Mouse (Mus musculus) adrenal gland, postnatal 14 days (tissue): Measurements from ENCODE around the gene Gm3336. TPM values are rescaled to one million over a fixed set of nuclear protein-coding genes. Genes with fewer than 3 reads are reported as not detected.

Experiments used
- DNase-seq: peaks from one replicate; pipeline ENCODE4 v3.0.0; 2021; ENCODE audit warnings: mixed read lengths
- long read RNA-seq, 2 experiments: library from polyadenylated mRNA; stranded (forward); transcript quantifications; one replicate each; pipeline ENCODE4 v2.0.0; 2021
- total RNA-seq: library from RNA; stranded (reverse); gene quantifications from 2 replicates; pipeline ENCODE4 v1.2.3, GENCODE M21; 2021

Gene Gm3336
- 0.70 TPM in 1 of 2 replicates, not detected in the other for total RNA-seq
- long read RNA-seq, experiment 1, partial matches to known transcripts = 0 of 1 reads
- long read RNA-seq, experiment 1, other reads (novel, unspliced or antisense) = 1 of 1 reads
- long read RNA-seq, experiment 2, partial matches to known transcripts = 0 of 2 reads
- long read RNA-seq, experiment 2, other reads (novel, unspliced or antisense) = 2 of 2 reads

- DNase-seq = peak; percentile 77
Measured at GRCm38 (mm10) chr8:70718297-70718696, at the start of gene Gm3336. Gene Gm3336, plus strand, starts transcription at chr8:70718543.

DNA sequence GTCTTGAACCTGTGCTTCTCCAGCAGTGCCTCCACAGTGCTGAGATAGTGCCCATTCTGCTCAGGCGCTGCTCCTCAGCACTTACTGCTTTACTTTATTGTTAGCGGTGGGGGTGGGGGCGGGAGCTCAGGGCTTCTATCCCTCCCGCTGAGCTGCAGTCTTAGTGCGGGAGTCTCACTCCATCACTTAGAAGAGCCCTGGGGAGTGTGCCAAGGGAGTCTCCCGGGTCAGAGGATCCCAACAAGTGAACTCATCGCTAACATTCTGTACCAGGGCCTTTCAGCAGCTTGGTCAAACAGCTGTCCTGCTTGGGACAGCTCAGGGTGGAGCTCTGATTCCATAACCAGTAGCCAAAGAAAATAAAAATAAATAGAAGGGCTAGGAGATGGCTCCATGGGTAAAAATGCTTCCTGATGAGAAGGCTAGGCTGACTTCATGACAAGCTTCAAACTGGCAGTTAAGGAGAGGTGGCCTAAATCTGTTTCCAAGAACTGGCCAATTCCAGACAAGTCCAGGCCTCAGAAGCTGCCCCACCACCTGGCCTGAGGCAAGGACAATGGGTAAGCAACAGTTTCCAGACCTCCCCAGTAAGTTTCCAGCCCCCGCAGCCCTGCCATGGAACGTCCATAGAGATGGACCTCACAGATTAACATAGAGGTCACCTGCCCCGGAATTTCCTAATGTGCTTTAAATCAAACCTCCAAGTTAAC is 46.6 kb upstream of the Gm3336 start:
- DNase-seq = no peak

DNA sequence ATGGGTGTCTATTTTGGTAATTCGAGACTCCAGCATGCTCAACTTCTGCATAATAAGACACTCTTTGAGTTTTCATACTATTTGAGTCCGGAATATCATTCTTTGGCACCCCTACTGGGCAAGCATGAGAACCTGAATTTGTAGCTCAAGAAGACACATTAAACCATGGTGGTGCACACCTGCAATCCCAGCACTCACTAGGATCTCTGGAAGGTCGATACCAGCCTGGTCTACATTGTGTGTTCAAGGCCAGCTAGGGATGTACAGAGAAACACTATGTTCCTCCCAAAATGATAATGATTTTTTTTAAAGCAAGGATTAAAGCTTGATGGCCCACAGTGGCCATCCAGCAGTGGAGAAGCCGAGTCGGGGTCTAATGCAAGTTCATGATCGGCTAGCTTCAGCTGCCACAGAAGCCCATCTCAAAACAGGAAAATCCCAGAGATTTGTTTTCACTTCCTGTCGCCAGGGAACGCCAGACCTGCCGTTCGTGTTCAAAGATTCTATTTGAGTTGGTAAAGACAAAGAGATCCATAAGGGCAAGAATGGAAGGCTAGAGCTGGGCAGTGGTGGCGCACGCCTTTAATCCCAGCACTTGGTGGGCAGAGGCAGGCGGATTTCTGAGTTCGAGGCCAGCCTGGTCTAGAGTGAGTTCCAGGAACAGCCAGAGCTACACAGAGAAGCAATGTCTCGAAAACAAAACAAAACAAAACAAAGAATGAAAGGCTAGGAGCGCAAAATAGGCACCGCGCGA is 45.8 kb upstream of the Gm3336 start:
- DNase-seq = no peak

- DNase-seq = peak; percentile 97
Measured at GRCm38 (mm10) chr8:70673079-70673856, 45.1 kb upstream of the Gm3336 start, which contains the start of gene Lsm4. Gene Lsm4, plus strand, starts transcription at chr8:70673248.

DNA sequence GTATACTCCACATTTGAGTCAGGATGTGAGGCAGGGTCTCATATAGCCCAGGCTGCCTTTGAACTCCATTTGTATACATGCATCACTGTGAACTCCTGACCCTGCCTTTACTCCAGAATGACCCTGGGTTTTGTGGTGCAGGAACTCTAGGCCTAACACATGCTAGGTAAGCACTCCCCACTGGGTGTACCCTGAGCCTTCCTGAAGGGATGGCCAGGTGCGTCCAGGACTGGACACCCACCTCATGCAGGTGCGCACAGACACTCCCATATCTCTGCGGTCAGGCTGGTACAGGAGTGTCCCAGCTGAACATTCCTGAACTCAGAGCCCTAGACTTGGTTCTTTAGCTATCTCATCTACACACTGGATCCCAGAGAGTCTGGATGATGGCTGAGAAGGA is 44.2 kb upstream of the Gm3336 start:
- no peak for DNase-seq

- no peak for DNase-seq
Measured at GRCm38 (mm10) chr8:70674716-70675115, 43.6 kb upstream of the Gm3336 start.

DNA sequence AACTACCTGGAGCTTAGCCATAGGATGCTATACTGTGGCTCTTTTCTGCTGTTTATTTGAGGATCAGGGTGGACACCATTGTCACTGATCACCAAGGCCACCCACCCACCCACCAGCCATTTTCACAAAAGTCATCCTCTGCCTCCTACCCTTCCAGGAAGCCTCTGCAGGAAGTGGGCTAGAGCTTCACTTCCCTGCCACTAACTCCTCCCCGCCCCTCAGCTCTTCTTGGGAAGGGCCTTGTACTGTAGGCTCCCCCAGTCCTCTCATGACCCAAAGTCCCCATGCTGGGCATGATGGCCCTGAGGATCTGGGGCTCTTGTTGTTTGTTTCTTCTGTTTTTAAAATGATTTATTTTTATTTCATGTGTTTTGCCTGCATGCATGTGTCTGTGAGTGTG is 43.0 kb upstream of the Gm3336 start:
- no peak for DNase-seq

DNA sequence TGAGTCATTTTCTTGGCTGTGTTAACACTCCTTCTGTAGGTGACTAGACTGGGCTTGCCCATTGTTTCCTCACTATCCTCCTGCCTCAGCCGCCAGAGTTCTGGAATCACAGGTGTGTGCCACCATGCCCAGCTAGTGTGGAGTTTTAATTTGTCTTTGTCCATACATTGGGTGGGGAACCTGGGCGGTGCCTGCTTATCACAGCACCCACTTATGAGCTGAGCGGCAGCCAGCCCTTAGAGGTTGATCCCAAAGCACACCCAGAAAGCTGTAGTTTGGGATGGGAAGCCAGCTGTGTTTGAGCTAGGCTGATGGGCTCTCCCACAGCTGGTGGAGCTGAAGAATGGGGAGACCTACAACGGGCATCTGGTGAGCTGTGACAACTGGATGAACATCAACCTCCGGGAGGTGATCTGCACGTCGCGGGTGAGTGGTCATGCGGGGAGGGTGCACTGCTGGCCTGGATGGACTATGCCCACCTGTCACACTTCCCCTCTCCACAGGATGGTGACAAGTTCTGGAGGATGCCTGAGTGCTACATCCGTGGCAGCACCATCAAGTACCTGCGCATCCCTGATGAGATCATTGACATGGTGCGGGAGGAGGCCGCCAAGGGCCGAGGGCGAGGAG is 40.8 kb upstream of the Gm3336 start:
- DNase-seq = no peak

DNA sequence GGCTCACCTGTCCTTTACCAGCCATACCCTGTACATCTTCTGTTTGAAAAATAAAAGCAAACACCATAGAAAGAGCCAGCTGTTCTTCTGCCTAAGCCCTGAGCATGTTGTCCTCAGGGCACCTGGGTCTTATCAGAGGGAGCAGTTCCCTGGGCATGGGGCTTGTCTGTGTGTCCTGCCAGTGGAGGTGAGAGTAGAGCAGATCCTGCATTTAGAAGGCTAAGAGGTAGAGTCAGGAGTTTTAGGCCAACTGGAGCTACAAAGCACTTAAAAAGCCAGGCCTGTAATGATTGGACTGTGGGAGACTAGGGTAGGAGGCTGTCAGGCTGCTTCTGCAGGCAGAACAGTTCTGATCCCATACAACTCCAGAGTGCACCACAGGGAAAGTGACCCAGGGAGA is 39.7 kb upstream of the Gm3336 start:
- no peak for DNase-seq

DNA sequence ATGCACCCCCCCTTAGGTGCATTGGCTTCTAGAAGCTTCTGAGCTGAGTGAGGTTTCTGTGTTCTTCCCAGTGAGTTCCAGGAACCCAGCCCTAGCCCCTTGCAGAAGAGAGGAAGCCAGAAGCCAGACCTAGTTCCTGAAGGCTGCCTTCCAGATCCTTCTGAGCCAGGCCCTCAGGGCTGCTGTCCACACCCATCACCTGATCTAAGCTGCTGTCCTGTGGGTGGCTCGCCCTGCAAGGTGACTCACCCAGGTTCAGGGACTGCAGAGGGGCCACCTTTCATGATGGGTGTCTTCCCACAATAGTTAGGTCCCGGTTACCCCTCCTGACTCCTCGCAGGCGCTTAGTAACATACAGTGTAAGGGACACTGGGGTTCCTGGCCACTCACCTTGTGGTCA is 38.9 kb upstream of the Gm3336 start:
- DNase-seq = no peak

- DNase-seq = no peak
Measured at GRCm38 (mm10) chr8:70680039-70680438, 38.3 kb upstream of the Gm3336 start.

GRCm38 (mm10) chr8:70681410-70681809 is 36.9 kb upstream of the Gm3336 start:
- no peak for DNase-seq

DNA sequence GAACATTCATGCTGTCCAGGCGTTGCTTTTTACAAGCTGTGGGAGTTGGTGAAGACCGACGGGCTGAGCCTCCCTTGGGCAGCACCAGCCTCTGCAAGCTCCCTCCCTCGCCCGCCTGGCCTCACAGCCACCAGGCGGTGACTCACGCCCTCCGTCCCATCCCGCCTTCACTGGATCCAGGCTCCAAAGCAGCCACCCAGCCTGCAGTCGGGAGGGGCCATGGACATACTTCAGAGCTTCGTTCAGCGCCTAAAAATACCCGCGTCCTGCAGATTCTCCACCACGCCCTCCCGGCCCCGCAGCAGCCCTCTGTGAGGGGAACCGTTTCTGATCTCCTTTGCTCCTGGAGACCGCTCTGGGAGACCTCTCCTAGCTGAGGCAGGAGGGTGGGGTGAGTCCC is 36.1 kb upstream of the Gm3336 start:
- peak; percentile 94 for DNase-seq

GRCm38 (mm10) chr8:70682692-70683091 is 35.7 kb upstream of the Gm3336 start:
- DNase-seq = no peak

DNA sequence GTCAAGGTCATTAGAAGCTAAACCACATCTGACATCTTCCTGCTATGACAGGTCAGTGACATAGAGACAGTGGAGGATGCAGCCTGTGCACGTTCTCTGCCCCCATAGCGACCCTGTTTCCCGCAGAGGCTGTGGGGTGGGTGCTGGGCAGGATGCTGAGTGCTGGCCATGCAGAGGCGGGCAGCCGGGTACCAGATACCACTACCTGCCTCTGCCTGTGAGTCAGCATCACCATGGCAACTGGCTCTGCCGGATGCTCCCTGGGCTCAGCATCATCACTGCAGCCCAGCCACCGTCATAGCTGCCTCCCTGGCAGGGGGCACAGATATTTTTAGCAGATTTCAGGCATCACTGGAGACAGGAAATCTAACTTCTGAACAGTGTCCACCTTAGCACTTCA is 34.1 kb upstream of the Gm3336 start:
- peak; percentile 60 for DNase-seq

- peak; percentile 92 for DNase-seq
Measured at GRCm38 (mm10) chr8:70687576-70687975, 30.8 kb upstream of the Gm3336 start.

DNA sequence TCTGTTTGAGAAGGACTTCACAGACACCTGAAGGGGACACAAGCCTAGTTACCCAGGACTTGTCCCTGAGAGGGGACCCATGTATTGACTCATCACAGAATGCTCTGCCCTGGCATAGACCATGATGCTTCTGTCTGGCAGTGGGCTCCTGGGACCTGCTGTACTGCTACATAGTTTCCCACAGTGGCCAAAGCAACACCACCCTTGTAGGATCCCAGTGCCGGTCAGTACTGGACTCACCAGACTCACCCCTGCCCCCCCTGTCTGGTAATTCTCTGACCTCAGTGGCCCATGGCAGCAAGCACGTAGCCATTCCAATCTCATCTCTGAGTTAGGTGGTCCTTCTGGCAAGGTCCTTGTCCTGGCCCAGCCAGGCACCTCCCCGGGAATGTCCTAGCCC is 30.2 kb upstream of the Gm3336 start:
- DNase-seq = no peak

DNA sequence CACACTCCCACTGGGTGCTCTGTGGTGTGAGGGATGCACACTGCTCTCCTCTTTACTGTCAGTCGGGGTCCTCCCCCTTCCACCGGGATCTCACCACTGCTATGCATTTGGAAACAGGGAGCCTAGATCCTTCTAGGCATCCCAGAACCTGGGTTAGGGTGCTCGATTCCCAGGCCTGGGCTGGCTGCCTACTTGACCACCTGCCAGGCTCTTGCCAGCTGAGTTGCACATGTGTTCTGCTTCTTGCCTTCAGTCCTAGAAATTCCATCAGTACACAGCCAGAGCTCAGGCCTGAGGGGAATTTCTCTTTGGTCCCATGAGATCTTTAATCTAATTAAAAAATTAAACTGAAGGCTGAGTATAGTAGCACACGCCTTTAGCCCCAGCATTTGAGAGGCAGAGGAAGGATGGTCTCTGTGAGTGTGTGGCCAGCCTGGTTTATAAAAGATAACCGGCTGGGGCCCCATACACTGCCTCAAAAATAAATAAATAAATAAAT is 28.4 kb upstream of the Gm3336 start:
- peak; percentile 65 for DNase-seq

DNA sequence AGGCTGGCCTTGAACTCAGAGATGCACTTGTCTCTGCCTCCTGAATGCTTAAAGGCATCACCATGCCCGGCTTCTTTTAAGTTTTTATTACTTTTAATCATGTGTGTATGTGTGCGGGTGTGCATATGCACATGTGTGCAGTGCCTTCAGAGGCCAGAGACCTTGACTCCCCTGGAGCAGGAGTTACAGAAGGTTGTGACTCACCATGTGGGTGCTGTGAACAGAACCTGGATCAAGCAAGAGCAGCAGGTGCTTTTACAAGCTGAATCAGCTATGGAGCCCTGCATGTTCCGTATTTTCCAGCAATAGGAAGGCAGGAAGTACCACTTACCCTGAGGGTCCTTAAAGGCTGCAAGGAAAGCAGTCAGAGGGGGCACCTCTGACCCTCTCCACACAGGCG is 27.1 kb upstream of the Gm3336 start:
- no peak for DNase-seq

- DNase-seq = peak; percentile 56
Measured at GRCm38 (mm10) chr8:70691727-70692231, 26.6 kb upstream of the Gm3336 start.

DNA sequence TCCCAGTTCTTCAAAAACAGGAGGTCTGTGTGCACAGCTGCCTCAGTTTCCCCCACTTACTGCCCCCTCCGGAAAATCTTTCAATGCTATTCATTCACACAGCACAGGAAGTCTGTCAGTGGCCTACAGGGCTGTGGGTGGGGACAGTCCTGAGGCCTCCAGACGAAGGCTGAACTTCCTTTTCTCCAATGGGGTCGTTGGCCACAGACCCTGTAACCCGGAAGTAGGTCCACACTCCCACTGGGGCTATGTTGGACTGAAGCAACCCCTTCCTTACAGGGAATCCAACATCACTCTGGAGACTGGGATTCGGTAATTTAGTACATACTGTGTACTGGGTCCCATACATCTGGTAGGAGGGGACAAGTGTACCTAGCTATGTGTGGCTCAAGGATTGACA is 24.7 kb upstream of the Gm3336 start:
- DNase-seq = no peak
